Mouse (Mus musculus): ENCODE data around the gene BC035947.
"Not testable (repeated sequence)": the region's sequence is repeated elsewhere in the genome, so short reads cannot be mapped to it uniquely, and the experiment has no call there.

Gene BC035947

DNA sequence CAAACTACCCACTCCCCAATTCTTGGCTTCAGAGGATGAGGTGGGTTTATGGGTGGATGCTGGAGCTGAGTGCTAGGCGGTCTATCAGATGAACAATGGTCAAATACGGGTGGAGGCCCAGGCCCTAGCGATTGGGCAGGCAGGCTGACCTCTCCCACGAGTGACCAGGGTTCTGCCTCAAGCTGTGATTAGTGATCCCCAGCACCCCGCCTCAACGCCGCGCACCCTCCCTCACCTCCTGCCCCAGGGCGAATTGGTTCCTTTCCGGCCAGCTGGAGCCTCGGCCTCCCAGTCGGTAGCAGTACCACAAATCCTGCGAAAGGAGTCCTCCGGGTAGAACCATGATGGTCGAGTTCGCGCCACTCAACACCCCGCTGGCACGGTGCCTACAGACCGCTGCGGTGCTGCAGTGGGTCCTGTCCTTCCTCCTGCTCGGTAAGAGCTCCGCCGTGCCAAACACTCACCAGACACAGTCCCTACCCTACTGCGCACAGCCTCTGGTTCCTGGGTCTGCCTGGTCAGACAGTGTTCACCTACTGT lies at the start of gene BC035947:
TSS of gene BC035947 (minus strand) at position 538 of the 540 bp plus-strand sequence.
- DNase-seq = peak; percentile 55

- DNase-seq = no peak
These were observed 42.2 kb upstream of the BC035947 start for GRCm38 (mm10) chr1:78554012-78554666.

GRCm38 (mm10) chr1:78548961-78549360 lies 37.0 kb upstream of the BC035947 start:
- no peak for DNase-seq

GRCm38 (mm10) chr1:78546258-78546657 lies 34.3 kb upstream of the BC035947 start:
- DNase-seq = no peak

DNA sequence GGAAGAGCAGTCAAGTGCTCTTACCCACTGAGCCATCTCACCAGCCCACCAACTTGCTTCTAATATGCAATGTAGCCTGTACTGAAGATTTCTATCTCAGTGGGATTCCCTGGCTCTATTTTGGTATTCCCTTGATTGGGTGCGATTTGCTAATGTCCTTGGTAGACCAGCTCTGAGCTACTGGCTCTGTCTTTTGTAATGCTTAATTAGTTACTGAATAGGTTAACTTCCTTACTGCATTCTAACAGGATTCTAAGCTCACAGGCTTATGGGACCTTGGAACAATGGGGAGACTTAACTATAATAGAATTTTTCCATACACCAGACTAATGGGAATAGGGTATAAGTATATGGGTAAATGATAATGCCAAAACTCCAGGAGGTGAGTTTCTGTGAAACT lies 31.7 kb upstream of the BC035947 start:
- DNase-seq = not testable (repeated sequence)

DNA sequence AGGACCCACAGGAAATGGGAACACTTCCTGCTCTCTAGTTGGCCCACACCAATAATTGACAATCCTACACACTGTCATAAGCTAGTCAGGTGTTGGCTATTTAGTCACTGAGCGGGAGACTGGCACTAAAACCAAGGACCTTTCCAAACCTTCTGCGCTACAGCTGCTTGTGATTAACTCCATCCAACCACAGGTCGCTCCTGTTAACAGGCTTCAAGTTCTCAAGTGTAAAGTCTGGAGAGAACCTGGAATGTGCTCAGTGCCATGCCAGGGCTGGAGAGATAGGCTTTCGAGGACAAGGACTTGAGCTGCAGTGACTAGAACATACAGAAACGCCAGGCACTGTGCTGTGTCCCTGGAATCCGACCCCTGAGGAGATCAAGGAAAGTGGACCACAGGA lies 27.2 kb upstream of the BC035947 start:
- no peak for DNase-seq

GRCm38 (mm10) chr1:78538396-78538795 lies 26.4 kb upstream of the BC035947 start:
- DNase-seq = no peak

- DNase-seq = peak; percentile 27
These were observed 25.6 kb upstream of the BC035947 start for GRCm38 (mm10) chr1:78537494-78538010.

DNA sequence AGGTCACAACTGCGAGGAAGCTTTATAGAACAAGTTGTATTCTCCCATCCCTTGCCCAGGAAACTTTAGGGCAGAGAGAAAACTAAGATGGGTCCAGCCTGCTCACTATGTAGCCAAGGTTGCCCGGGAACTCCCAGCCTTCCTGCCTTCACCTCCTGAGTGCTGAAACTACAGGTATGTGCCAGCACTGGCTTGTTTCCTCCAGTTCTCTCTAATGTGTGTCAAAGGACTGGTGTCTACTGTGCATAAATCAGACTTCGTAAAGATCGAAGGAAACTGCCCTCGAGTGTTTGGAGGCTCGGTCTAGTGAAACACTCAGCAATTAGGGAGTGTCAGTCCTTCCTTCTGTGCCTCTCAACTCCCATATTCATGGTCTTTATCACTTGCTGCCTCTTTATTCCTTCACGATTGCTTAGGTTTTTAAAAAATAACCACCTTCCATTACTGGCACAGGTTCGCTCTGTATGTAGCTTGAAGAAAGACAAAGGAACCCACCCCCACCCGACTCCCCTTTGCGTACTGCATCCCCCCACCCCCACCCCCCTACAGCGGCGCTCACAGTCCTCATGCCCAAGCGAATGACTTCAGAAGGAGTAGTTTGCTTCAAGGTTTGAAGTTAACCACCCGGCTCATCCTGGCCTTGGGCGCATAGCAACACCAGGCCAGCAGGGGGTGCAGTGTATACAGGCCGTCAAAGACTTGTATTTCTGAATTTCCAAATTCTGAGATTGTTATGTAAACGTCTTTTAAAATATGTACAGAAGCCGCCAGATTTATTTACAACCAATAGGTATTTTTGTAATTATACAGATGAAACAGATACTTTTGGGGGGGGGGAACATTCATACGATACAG lies 24.6 kb upstream of the BC035947 start:
- peak; percentile 77 for DNase-seq

DNA sequence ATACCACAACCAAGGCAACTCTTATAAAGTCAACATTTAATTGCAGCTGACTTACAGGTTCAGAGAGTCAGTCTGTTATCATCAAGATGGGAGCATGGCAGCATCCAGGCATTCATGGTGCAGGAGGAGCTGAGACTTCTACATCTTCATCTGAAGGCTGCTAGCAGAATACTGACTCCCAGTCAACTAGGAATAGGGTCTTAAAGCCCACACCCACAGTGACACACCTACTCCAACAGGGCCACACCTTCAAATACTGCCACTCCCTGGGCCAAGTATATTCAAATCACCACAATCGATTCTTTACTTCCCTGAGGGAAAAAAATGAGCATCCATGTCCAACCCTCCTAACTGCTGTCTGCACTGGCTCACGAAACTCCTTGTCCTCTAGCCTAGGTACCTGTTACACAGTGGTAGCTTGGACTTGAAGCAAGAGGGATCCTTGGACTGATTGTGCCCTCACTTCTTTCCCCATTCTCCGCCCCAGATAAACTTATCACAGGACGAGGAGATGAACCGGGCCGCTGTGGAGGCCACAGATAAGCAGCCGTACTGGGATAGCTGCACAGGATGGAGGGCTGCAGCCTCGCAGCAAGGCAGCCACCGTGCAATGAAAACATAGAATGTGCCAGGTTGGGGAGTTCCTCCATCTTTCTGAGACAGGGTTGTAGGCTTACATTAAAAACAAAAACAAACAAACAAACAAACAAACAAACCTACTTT lies 22.6 kb upstream of the BC035947 start:
- no peak for DNase-seq

GRCm38 (mm10) chr1:78532184-78532800 lies 20.3 kb upstream of the BC035947 start:
- DNase-seq = no peak

DNA sequence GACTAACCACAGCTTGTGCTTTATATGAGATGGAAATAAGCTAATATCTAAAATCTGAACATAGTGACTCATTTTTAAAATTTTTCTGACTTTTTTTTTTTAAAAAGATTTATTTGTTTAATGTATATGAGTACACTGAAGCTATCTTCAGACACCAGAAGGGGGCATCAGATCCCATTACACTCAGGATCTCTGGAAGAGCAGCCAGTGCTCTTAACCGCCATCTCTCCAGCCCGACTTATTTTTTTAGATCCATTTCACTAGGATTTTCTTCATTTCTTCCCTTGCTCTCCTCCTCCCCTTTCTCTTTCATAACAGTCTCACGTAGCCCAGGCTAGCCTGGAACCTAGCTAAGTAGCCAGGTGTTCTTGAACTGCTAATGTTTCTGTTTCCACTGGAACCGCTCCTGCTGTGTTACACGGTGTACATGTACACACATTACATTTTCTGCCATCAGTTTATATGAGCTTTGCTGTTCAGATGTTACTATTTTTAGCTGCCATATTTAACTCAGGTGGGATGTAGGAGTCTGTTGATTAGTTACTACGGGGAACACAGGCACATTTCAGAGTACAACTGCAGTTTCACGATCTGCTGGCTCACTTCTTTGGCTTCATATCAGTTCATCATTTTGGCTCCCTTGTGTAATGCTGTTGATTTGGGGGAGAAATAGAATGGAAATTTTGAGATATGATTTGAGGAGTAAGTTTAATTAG lies 18.7 kb upstream of the BC035947 start:
- DNase-seq = no peak

DNA sequence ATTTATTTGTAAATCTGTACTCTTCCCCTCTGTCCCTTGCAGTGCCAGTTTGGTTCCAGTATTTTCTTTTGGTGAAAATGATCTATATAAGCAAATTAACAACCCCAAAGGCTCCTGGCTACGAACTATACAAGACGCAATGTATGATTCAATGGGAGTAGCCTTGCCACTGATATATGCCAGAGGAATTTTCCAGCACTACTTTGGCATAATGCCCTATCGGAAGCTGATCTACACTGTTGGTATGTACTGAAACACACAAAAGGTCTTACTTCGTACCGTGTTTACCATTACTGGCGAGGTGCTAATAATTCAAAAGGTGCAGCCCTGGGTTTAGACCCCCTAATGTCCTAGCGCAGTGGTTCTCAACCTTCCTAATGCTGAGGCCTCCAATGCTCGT lies 17.1 kb upstream of the BC035947 start:
- no peak for DNase-seq

DNA sequence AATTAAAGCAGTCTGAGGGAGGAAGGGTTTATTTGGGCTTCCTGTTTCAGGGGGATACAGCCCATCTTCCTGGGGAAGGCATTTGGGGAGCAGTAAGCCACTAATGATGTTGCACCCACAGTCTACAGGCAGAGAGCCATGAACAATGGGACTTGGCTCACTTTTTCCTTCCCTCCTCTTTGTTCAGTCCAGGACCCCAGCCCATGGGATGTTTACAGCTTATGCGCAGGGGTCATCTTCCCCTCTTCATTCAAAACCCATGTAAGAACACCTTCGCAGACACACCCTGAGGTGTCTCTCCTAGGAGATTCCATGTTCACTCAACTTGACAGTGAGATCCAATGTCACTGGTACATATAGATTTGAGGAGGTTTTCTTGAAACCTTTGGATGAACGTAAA lies 16.4 kb upstream of the BC035947 start:
- no peak for DNase-seq

GRCm38 (mm10) chr1:78525189-78525886 lies 13.4 kb upstream of the BC035947 start:
- DNase-seq = peak; percentile 72

- DNase-seq = no peak
These were observed 6.9 kb upstream of the BC035947 start for GRCm38 (mm10) chr1:78518907-78519306.

DNA sequence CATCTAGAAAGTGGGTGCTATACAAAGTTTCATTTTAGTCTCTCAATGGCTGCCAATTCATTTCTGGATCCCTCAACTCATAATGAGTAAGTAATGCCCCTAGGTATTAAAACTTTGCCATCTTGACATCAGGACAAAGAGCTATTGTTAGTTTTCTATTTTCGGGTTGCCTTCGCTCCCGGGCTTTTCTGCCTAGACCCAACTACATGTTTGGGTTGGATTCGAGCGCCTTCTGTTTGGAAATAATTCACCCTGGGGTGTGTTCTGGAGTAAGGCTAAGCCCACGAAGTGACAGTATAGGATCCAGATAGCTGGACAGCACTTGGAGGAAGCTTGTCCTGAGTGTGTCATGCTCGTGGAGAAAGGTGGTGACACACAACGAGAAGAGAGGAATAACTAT lies 798 bp upstream of the BC035947 start:
- no peak for DNase-seq

DNA sequence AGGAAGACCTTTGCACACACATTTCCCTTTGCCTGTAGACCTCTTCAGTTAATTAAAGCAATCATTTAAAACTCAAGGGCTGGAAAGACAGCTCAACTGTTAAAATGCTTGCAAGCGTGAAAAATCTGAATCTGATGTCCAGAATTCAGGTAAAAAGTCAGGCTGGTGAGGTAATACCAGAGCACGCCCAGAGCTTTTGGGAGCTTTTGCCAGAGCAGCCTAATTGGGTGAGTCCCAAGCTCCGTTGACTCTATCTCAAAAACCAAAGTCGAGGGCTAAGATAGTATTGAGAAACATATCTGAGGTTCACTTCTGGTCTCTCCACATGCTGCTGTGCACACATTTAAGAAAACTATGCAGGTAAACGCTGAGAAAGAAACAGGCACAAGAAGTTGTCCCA lies 1.1 kb downstream of the BC035947 start, which contains the start of gene Mogat1:
TSS of gene Mogat1 (plus strand) at position 130 of the 400 bp plus-strand sequence.
- peak; percentile 30 for DNase-seq

- no peak for DNase-seq
These were observed 4.8 kb downstream of the BC035947 start for GRCm38 (mm10) chr1:78507137-78507536.

GRCm38 (mm10) chr1:78502527-78502926 lies 9.4 kb downstream of the BC035947 start:
- DNase-seq = peak; percentile 74

GRCm38 (mm10) chr1:78501856-78502255 lies 10.1 kb downstream of the BC035947 start:
- peak; percentile 33 for DNase-seq

Measured in kidney, adult 18-20 months (tissue).